Mouse (Mus musculus): Measurements from ENCODE around the gene Fam219a. TPM values are rescaled to one million over a fixed set of nuclear protein-coding genes. Genes with fewer than 3 reads are reported as not detected.

Fam219a gene
- polyA plus RNA-seq, 1 experiment from 2014 or later, result 2.8 TPM

DNA sequence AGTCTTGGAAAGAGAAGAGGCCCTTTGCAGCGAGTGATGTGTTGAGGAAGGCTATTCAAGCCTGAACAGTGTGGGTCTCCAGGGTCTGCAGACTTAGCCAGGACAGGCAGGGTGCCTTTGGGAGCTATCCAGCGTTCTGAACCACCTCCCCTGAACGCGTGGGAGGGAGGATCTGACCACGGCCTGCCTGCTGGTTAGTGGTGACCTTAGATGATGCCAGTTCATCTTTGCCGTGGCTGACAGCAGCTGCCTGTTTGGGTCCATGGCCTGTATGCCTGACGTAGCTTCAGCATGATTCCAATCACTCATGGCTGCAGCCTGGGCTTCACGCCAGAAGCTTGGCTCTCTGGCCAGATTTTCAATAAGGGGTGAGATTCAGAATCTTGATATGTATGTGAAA, 23.4 kb downstream of the Fam219a start:
- 13% methylated on average over 8 of the region's 8 CpGs for WGBS
- H3K4me2 ChIP-seq, result no peak overlapping the region
- no peak overlapping the region for H3K4me3 ChIP-seq (replicated peaks)
- no peaks in the 10 kb centered on the region for H3K36me3 ChIP-seq
- peaks cover 3% of the 10 kb centered on the region; the same call in 1 of the 2 replicates for H3K27me3 ChIP-seq
- ATAC-seq (replicated peaks; ENCODE audit: low FRiP score), result no peak
- no peak overlapping the region for H3K9ac ChIP-seq
- no peak overlapping the region for H3K27ac ChIP-seq
- no peaks in the 10 kb centered on the region for H3K4me1 ChIP-seq
- no peaks in the 10 kb centered on the region for H3K9me3 ChIP-seq (replicated peaks)

DNA sequence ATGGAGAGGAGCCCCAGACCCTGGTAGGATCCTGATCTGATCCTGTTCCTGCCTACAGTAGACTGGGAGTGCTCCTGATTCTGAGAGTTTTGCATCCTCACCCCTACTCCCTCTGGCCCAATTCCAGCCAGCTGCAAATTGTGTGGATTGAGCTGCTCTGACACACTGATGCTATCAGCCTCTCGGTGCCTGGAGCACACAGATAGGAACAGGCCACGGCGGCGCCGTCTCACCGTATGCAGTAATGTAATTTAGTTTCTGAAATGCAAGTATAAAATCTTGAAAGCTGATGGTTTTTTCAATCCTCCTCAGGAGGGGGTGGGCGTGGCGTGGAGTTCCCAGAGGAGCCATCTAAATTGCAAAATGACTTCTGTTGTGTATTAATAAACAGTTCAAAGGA, 27.2 kb downstream of the Fam219a start:
- no peaks in the 10 kb centered on the region for H3K4me1 ChIP-seq
- no peak overlapping the region for H3K9ac ChIP-seq
- no peaks in the 10 kb centered on the region for H3K27me3 ChIP-seq
- no peaks in the 10 kb centered on the region for H3K9me3 ChIP-seq (replicated peaks)
- H3K36me3 ChIP-seq, result no peaks in the 10 kb centered on the region
- WGBS, result 62% methylated on average over 8 of the region's 8 CpGs
- ATAC-seq (replicated peaks; ENCODE audit: low FRiP score), result no peak
- no peak overlapping the region for H3K4me2 ChIP-seq
- H3K27ac ChIP-seq, result no peak overlapping the region
- H3K4me3 ChIP-seq (replicated peaks), result no peak overlapping the region

DNA sequence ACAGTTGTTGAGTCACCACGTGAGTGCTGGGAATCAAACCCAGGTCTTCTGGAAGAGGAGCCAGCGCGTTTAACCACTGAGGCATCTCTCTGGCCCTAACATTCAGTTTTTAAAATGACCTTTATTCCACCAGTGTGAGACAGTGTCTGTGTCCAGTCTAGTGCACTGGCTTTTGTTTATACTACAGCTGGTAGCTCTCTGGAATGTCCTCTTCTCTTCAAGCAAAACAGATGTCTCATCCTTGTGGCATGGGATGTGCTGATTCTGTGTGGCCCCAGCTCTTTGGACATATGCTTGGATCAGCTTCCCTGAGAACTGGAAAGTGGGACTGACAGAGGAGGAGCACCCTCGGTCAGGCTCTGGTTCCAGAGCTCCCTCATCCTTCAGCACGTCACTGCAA, 34.5 kb downstream of the Fam219a start:
- Histone ChIP-seq H3K4me3 (replicated peaks) (no peak overlapping the region), H3K36me3 (no peaks in the 10 kb centered on the region), H3K9ac (no peak overlapping the region), H3K27me3 (no peaks in the 10 kb centered on the region), H3K27ac (no peak overlapping the region), H3K9me3 (replicated peaks) (no peaks in the 10 kb centered on the region), H3K4me2 (no peak overlapping the region), H3K4me1 (no peaks in the 10 kb centered on the region)
- ATAC-seq (replicated peaks; ENCODE audit: low FRiP score), result no peak
- WGBS, result 68% methylated on average over 5 of the region's 5 CpGs

DNA sequence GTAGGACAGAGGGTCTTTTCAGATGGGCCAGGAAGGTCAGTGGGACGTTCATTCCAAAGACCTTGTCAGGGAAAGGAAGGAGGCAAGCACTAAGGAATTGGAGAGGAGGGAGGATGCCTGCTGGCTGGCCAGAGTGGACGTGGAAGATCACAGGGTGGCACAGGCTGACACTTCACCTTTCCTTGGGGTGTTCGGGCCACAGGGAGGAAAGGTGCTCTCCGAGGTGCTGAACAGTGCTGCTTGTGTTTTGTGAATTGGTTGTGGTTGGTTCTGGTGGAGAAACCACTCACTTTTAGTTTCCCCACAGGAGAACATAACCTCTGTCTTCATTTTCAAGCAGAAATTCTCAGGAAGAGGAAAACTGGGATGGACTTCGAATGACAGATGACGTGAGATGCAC, 36.9 kb downstream of the Fam219a start:
- WGBS, result 23% methylated on average over 6 of the region's 6 CpGs
- Histone ChIP-seq H3K9ac (no peak overlapping the region), H3K4me2 (no peak overlapping the region), H3K4me3 (replicated peaks) (no peak overlapping the region), H3K36me3 (no peaks in the 10 kb centered on the region), H3K4me1 (peaks cover 13% of the 10 kb centered on the region), H3K9me3 (replicated peaks) (no peaks in the 10 kb centered on the region), H3K27me3 (peaks cover 4% of the 10 kb centered on the region; the same call in 1 of the 2 replicates), H3K27ac (no peak overlapping the region)
- no peak for ATAC-seq (replicated peaks; ENCODE audit: low FRiP score)

DNA sequence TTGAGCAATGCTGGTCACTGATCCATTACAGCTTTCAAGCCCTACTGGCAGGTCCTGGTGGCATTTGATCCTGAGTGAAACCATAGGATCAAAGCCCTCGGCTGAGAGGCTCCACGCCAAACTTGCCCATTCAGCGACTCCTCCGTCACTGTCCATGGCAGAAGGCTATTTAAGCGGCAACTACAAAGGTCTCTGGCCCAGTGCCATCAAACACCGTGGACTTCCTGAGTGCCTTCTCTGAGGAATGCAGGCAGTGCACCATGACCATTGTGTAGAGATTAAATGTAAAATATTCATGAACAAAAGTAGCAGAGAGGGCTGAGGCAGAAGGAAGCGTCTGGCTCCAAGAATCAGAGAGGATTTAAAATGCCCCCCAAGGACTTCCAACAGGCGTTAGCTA, 41.3 kb downstream of the Fam219a start:
- Histone ChIP-seq H3K27ac (no peak overlapping the region), H3K9ac (no peak overlapping the region), H3K4me3 (replicated peaks) (no peak overlapping the region), H3K27me3 (peaks cover 14% of the 10 kb centered on the region; the same call in 1 of the 2 replicates), H3K9me3 (replicated peaks) (no peaks in the 10 kb centered on the region), H3K36me3 (no peaks in the 10 kb centered on the region), H3K4me1 (peaks cover 18% of the 10 kb centered on the region), H3K4me2 (no peak overlapping the region)
- peak; percentile 70 for ATAC-seq (replicated peaks; ENCODE audit: low FRiP score)
- WGBS, result 9% methylated on average over 8 of the region's 8 CpGs

DNA sequence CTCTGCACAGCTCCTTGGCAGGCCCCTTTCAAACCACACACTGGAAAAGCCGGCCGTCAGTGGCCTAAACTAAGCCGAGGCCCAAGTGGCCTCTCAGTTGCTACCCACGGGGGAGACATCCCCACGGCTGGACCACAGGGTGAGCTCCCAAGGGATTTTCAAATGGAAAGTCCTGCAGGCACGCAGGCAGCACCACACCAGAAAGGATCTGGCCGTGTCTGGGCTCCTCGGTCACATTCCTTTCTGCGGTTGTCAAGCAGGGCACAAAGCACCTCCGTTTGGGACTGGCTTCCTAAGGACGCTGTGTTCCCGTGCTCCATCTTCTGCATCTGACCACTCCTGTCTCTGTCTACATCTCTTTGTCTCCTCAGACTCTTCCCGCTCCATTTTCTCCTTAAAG, 42.3 kb downstream of the Fam219a start:
- Histone ChIP-seq H3K4me3 (replicated peaks) (no peak overlapping the region), H3K27me3 (peaks cover 14% of the 10 kb centered on the region; the same call in 1 of the 2 replicates), H3K4me2 (no peak overlapping the region), H3K9me3 (replicated peaks) (no peaks in the 10 kb centered on the region), H3K27ac (no peak overlapping the region), H3K9ac (no peak overlapping the region), H3K36me3 (no peaks in the 10 kb centered on the region), H3K4me1 (peaks cover 22% of the 10 kb centered on the region)
- 33% methylated on average over 13 of the region's 13 CpGs for WGBS
- ATAC-seq (replicated peaks; ENCODE audit: low FRiP score), result no peak

DNA sequence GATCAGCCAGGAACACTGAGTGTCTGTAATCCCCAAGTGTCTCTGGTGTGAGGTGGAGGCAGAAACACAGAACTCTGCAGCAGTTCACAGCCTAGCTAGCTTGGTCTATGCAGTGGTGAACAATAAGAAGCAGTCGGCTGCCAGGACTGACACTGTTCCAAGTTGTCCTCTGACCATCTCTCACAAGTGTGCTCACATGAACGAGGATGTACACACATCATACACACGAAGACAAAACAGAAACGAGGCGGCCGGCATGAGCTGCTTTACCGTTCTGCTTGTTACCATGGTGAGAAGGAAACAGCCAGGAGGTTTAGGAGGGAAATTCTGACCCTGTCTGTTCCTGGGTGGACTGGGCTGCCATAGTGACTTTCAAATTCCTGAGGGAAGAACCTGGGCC, 42.8 kb downstream of the Fam219a start:
- Histone ChIP-seq H3K27ac (no peak overlapping the region), H3K9ac (no peak overlapping the region), H3K4me1 (peaks cover 26% of the 10 kb centered on the region), H3K36me3 (no peaks in the 10 kb centered on the region), H3K4me3 (replicated peaks) (no peak overlapping the region), H3K27me3 (peaks cover 14% of the 10 kb centered on the region; the same call in 1 of the 2 replicates), H3K9me3 (replicated peaks) (no peaks in the 10 kb centered on the region), H3K4me2 (no peak overlapping the region)
- WGBS, result 64% methylated on average over 7 of the region's 7 CpGs
- no peak for ATAC-seq (replicated peaks; ENCODE audit: low FRiP score)

DNA sequence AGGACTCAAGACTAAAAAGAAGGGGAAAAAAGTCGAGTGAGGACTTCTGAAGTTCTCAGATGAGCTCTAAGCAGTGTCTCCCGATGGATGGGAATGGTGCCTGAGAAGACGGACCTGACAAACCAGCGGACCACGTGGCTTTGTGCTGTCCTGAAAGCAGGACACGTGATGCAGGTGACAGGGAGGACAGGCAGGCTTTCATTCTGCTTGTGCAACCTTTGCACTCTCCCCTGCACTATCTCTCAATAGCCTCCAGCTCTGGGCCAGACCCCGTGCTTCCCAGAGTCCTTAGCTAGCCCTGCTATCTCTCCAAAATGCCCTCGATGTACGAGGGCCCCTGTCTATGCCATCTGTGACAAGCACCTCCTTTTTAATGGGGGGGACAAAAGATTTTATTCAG, 44.5 kb downstream of the Fam219a start:
- Histone ChIP-seq H3K36me3 (no peaks in the 10 kb centered on the region), H3K27me3 (peaks cover 25% of the 10 kb centered on the region), H3K4me3 (replicated peaks) (no peak overlapping the region), H3K9me3 (replicated peaks) (no peaks in the 10 kb centered on the region), H3K4me2 (no peak overlapping the region), H3K4me1 (peaks cover 28% of the 10 kb centered on the region), H3K27ac (no peak overlapping the region), H3K9ac (no peak overlapping the region)
- WGBS, result 80% methylated on average over 9 of the region's 9 CpGs
- no peak for ATAC-seq (replicated peaks; ENCODE audit: low FRiP score)

DNA sequence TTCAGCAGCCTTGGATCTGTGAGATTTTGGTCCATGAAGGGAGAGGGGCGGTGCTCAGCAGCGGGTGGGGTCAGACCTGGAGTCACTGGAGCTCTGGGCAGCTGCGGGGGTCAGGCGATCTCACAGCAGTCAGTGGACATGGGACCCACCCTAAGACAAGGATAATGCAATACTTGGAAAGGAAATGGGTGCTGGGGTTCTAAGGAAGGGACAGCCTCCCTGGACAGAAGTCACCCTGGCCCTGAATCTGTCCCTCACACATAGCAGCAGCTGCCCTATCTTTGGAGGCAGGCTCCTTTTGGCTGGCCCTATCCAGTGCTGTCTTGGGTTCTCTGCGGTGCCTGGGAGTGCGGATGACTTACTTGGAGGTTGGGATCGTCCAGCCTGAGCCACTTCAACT, 45.5 kb downstream of the Fam219a start:
- Histone ChIP-seq H3K36me3 (no peaks in the 10 kb centered on the region), H3K4me2 (no peak overlapping the region), H3K4me3 (replicated peaks) (no peak overlapping the region), H3K9ac (no peak overlapping the region), H3K27me3 (peaks cover 27% of the 10 kb centered on the region), H3K4me1 (peaks cover 28% of the 10 kb centered on the region), H3K27ac (no peak overlapping the region), H3K9me3 (replicated peaks) (no peaks in the 10 kb centered on the region)
- WGBS, result 82% methylated on average over 7 of the region's 7 CpGs
- ATAC-seq (replicated peaks; ENCODE audit: low FRiP score), result no peak

DNA sequence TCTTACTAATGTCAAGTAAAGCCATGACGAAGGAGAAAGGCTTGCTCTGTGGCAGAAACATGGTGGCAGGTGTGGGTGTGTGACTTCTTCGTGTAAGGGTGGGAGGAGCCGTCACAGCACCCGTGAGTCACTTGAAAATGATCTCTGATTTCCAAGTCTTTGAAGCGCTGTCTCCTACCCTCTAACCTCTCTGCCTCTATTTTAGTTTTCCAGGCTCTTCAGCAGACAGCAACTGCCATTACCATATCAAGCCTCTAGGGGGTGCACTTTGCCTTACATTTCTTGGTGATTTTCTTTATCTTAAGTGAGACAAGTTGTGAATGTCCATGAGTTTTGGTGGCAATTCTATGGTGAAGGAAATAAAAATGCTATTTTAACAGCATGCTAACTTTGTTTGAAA, 46.5 kb downstream of the Fam219a start:
- 40% methylated on average over 5 of the region's 5 CpGs for WGBS
- no peak overlapping the region for H3K27ac ChIP-seq
- ATAC-seq (replicated peaks; ENCODE audit: low FRiP score), result no peak
- no peak overlapping the region for H3K4me3 ChIP-seq (replicated peaks)
- peaks cover 18% of the 10 kb centered on the region for H3K4me1 ChIP-seq
- peaks cover 25% of the 10 kb centered on the region for H3K27me3 ChIP-seq
- H3K36me3 ChIP-seq, result no peaks in the 10 kb centered on the region
- H3K4me2 ChIP-seq, result no peak overlapping the region
- H3K9me3 ChIP-seq (replicated peaks), result no peaks in the 10 kb centered on the region
- H3K9ac ChIP-seq, result no peak overlapping the region

DNA sequence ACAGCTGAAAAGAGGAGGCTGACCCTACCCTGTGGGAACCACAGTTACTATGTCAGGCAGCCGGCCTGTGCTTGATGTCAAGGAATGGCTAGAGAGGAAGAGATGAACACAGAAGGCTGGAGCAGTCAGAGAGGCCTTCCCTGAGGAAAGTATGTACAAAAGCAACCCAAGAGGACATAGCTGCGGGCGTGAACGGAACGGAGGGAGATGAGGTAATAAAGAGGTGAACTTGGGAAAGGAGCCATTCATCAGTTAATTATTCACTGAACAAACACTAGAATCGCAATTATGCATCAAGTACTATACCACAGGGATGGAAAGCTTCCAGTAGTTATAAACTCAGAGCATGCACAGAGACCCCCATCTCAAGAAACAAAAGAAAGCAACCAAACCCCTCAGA, 47.2 kb downstream of the Fam219a start:
- Histone ChIP-seq H3K4me3 (replicated peaks) (no peak overlapping the region), H3K27me3 (peaks cover 22% of the 10 kb centered on the region), H3K4me1 (peaks cover 13% of the 10 kb centered on the region), H3K9ac (no peak overlapping the region), H3K36me3 (no peaks in the 10 kb centered on the region), H3K9me3 (replicated peaks) (no peaks in the 10 kb centered on the region), H3K27ac (no peak overlapping the region), H3K4me2 (no peak overlapping the region)
- 65% methylated on average over 6 of the region's 6 CpGs for WGBS
- no peak for ATAC-seq (replicated peaks; ENCODE audit: low FRiP score)

DNA sequence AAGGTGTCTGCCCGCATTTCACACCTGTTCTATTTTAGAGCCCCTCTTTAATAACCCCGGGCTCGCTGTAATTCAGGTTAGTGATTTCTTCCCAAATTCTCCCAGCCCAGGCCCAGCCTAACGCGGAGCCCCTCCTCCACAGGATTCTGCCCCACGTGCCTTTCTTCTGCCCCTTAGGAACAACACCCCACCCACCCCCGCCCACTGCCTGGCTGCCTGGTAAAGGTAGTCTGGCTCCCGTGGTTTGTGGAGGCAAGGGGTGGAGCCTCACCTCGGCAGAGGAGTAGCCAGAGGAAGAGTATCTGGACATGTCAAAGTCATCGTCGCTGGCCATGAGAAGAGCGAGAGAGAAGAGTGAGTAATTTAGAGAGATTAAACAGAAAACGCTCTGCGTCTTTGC, 48.7 kb downstream of the Fam219a start:
- H3K9me3 ChIP-seq (replicated peaks), result no peaks in the 10 kb centered on the region
- WGBS, result 38% methylated on average over 14 of the region's 14 CpGs
- H3K27ac ChIP-seq, result no peak overlapping the region
- H3K36me3 ChIP-seq, result no peaks in the 10 kb centered on the region
- no peak overlapping the region for H3K4me3 ChIP-seq (replicated peaks)
- ATAC-seq (replicated peaks; ENCODE audit: low FRiP score), result no peak
- no peak overlapping the region for H3K4me2 ChIP-seq
- H3K4me1 ChIP-seq, result peaks cover 9% of the 10 kb centered on the region; the same call in 1 of the 2 replicates
- peaks cover 16% of the 10 kb centered on the region for H3K27me3 ChIP-seq
- no peak overlapping the region for H3K9ac ChIP-seq

DNA sequence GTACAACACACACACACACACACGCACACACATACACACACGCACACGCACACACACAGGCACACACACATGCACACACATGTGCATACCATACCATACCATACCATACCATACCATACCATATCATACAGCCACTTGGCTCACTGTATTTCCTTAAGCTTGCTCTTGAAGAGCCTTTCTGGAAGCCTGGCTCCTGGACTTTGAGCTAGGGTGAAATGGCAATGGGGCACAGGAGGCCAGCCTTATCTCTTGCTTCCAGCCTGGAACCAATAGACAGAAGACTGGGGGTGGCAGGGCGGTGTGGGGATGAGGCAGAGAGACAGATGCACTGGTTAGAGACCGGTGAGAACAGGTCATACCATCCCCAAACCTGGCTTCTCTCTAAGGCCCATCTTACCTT, 50.1 kb downstream of the Fam219a start:
- peaks cover 16% of the 10 kb centered on the region for H3K27me3 ChIP-seq
- no peak overlapping the region for H3K27ac ChIP-seq
- H3K4me1 ChIP-seq, result peaks cover 9% of the 10 kb centered on the region; the same call in 1 of the 2 replicates
- ATAC-seq (replicated peaks; ENCODE audit: low FRiP score), result no peak
- 95% methylated on average over 5 of the region's 5 CpGs for WGBS
- H3K9me3 ChIP-seq (replicated peaks), result no peaks in the 10 kb centered on the region
- no peak overlapping the region for H3K4me3 ChIP-seq (replicated peaks)
- no peaks in the 10 kb centered on the region for H3K36me3 ChIP-seq
- no peak overlapping the region for H3K4me2 ChIP-seq
- H3K9ac ChIP-seq, result no peak overlapping the region

All from kidney, embryonic 15.5 days (tissue).